Mouse (Mus musculus) neural tube, embryonic 12.5 days (tissue): ENCODE measurements around the gene Efl1. TPM values are rescaled to one million over a fixed set of nuclear protein-coding genes. Genes with fewer than 3 reads are reported as not detected.
A peak's percentile ranks its signal among the peaks of the same experiment; 100 is the strongest.
"Not testable (repeated sequence)": the region's sequence is repeated elsewhere in the genome, so short reads cannot be mapped to it uniquely, and the experiment has no call there.

Experiments
- ATAC-seq: fragments of 200-750 bp; cut with Nextera tagmentation; 2 replicates; pipeline ENCODE4 v1.8.0; 2017; ENCODE audit warnings: low read depth, mild to moderate bottlenecking, moderate TSS enrichment, moderate library complexity; ENCODE audit not compliant: low FRiP score
- H3K27ac ChIP-seq: fragments of 300-500 bp; sonication (generic); 2 replicates; pipeline ENCODE4 v1.5.1; 2016
- H3K27me3 ChIP-seq: fragments of 300-500 bp; sonication (generic); replicated peaks from 2 replicates; pipeline ENCODE4 v1.6.1; 2016; ENCODE audit warnings: mild to moderate bottlenecking
- H3K36me3 ChIP-seq: fragments of 300-500 bp; sonication (generic); 2 replicates; pipeline ENCODE4 v1.6.1; 2016; ENCODE audit warnings: mild to moderate bottlenecking
- H3K4me1 ChIP-seq: fragments of 300-500 bp; sonication (generic); 2 replicates; pipeline ENCODE4 v1.6.1; 2016
- H3K4me2 ChIP-seq: fragments of 300-500 bp; sonication (generic); replicated peaks from 2 replicates; pipeline ENCODE4 v1.6.1; 2016; ENCODE audit warnings: mild to moderate bottlenecking
- H3K4me3 ChIP-seq: fragments of 300-500 bp; sonication (generic); 2 replicates; pipeline ENCODE4 v1.5.1; 2016
- H3K9ac ChIP-seq: fragments of 300-500 bp; sonication (generic); 2 replicates; pipeline ENCODE4 v1.6.1; 2016; ENCODE audit warnings: mild to moderate bottlenecking
- H3K9me3 ChIP-seq: fragments of 300-500 bp; sonication (generic); 2 replicates; pipeline ENCODE4 v1.6.1; 2016; ENCODE audit warnings: mild to moderate bottlenecking
- WGBS: fragments of 180-500 bp; shearing (Covaris S2); methylation state at CpG from one replicate; pipeline ENCODE4 v1.1.7; 2016; 5-methylcytosine and 5-hydroxymethylcytosine counted together
- polyA plus RNA-seq: library from polyadenylated mRNA; unstranded; fragments of >200 nt; fragmentation: Nextera tagmentation; extraction: Ambion mirVana; gene quantifications from 2 replicates; pipeline ENCODE4 v1.2.1, GENCODE M21; 2016

Efl1 gene
- polyA plus RNA-seq, 1 experiment from 2014 or later, result 19.0 TPM

DNA sequence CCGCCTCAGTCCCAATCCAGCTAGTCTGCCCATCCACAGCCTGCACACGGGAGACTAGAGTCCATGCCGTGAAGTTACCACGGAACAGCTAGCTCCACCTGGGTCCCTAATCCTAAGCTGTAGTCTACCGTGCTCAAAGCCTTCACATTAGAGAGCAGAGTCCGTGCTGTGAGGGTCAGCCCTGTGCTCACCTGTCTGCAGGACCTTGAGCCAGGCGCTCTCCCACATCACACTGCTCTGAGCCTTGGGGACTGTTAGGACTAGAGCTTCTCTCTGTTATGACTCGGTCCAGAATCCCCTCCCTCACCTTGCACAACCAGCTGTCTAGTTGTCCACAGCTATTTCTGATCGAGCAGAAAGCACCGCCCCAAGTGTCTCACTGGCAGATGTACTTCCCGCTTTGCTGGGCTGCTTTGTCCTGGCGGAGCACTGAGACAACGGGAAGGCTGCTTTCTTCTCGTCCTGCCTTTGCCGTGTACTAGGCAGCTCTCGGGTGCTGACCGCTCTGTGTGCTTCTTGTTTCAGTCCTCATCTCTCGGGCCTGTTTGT lies 95.8 kb downstream of the Efl1 start:
- WGBS, result 85% methylated on average over 18 of the region's 18 CpGs
- Histone ChIP-seq H3K9me3 (no peaks in the 10 kb centered on the region), H3K27me3 (no peaks in the 10 kb centered on the region), H3K9ac (no peak overlapping the region), H3K4me2 (no peak overlapping the region), H3K4me3 (no peak overlapping the region), H3K36me3 (no peaks in the 10 kb centered on the region), H3K4me1 (peaks cover 6% of the 10 kb centered on the region), H3K27ac (no peak overlapping the region)
- ATAC-seq, result no peak

DNA sequence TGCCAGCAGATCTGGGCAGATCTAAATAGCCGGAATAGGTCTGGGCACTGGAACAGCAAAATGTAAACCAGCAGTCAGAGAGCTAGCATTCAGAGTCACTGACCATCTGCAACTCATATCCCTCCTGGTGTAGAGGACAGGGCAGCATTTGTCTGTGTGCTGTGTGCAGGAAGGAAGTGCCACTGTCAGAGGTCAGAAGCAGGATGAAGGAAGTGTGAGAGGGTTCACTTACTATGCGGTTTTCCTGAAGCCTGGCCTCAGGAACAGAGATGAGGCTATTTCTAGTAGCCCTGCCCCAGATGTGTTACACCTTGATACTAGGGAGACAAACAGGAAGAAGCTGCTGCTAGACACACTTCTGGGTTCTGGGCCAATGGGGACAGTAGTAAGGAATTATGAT lies 100.4 kb downstream of the Efl1 start:
- ATAC-seq, result no peak
- no peak overlapping the region for H3K27ac ChIP-seq
- no peak overlapping the region for H3K4me3 ChIP-seq
- H3K36me3 ChIP-seq, result 0 out of 2 replicates have a peak, but pooled peaks cover 6% of the 10 kb centered on the region
- H3K9ac ChIP-seq, result no peak overlapping the region
- no peak overlapping the region for H3K4me2 ChIP-seq
- 71% methylated on average over 2 of the region's 2 CpGs for WGBS
- 0 out of 2 replicates have a peak, but pooled peaks cover 3% of the 10 kb centered on the region for H3K4me1 ChIP-seq
- H3K9me3 ChIP-seq, result no peaks in the 10 kb centered on the region
- no peaks in the 10 kb centered on the region for H3K27me3 ChIP-seq

DNA sequence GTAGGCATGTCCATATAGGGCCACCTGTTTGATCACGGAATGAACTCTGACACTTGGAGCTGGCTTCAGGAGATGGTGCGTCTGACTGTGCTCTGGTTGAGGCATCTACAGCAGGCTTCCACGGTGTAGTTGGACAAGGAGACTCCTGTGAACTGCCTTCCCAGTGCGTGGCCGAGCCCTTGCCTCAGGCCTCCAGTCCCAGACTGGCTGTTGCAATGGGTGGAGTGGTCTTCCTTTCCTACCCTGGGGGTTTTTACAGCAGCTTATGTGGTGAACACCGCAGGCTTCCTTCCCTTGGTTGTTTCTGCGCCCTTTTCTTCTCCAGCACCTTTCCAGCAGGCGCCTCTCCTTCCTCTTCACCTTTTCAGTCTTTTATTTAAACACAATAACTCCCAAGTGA lies 100.8 kb downstream of the Efl1 start:
- no peak overlapping the region for H3K9ac ChIP-seq
- H3K4me1 ChIP-seq, result 0 out of 2 replicates have a peak, but pooled peaks cover 3% of the 10 kb centered on the region
- H3K4me2 ChIP-seq, result no peak overlapping the region
- H3K36me3 ChIP-seq, result 0 out of 2 replicates have a peak, but pooled peaks cover 6% of the 10 kb centered on the region
- no peak overlapping the region for H3K4me3 ChIP-seq
- ATAC-seq, result no peak
- no peak overlapping the region for H3K27ac ChIP-seq
- WGBS, result 89% methylated on average over 8 of the region's 8 CpGs
- H3K9me3 ChIP-seq, result no peaks in the 10 kb centered on the region
- H3K27me3 ChIP-seq, result no peaks in the 10 kb centered on the region

DNA sequence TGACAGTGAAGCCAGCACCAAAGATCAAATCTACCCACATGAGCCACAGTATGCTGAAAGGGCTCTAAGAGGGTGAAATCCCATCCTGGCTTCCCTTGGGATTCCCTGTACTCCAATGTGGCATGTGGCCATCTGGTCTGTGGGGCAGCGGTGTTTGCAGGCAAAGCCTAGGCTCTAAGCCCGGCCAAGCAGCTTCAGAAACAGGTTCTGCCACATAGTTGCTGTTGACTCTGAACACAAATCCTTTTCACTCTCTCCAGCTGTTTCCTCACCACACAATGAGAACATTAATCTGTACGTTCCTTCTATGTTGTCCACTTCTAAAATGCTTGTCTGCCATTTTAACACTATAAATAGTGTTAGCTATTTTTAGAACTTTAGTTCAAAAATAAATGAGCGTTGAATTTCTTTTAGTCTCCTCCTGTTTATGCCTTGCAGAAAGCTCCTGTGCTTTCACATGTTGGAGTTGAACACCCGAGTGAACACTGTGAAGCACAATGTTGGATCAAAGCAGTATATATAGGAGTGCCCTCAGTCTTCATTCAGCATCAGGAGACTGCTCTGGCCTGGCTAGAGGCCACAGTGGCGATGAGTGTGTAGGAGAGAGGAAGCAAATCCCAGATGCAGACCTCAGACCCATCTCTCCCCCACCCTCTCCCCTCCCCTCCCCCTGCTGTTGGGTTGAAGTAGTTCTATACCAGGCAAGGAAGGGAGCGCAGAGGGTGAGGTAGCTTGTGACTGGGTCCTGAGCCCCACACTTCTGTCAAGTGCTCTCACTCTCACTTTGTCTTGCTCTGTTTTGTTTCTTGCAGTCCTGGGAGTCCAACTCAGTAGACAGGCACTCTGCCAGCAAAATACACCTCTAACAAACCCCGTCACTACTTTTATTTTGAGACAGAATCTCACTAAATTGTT lies 104.0 kb downstream of the Efl1 start:
- H3K4me1 ChIP-seq, result no peaks in the 10 kb centered on the region
- WGBS, result 77% methylated on average over 8 of the region's 8 CpGs
- no peaks in the 10 kb centered on the region for H3K9me3 ChIP-seq
- no peak overlapping the region for H3K27ac ChIP-seq
- H3K4me3 ChIP-seq, result no peak overlapping the region
- no peak overlapping the region for H3K4me2 ChIP-seq
- no peak for ATAC-seq
- H3K27me3 ChIP-seq, result no peaks in the 10 kb centered on the region
- no peak overlapping the region for H3K9ac ChIP-seq
- peaks cover 13% of the 10 kb centered on the region for H3K36me3 ChIP-seq

DNA sequence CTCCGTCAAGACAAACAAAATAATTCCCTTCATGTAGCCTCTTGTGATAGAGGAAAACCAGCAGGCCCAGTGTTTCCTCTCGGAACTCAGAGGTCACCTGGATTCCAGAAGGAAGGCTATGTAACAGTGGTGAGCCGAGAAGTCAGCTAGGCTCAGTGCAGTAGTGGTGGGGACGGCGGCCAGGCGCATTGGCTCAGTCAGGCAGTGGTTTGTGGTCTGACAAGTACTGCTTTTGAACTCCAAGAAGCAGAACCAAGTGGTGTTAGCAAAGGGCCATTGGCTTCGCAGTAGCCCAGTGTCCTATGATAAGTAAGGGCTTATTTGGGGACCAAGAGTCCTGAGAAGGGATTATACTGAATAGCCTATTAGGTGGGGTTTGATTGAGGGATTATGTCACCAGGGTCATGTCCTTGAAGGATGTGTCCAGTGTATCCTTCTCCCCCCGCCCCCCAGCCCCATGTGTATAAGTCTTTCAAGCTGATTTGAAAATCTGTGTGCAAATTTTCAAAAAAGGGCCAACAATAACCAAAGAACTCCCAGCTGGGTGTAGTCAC lies 107.3 kb downstream of the Efl1 start:
- no peak for ATAC-seq

DNA sequence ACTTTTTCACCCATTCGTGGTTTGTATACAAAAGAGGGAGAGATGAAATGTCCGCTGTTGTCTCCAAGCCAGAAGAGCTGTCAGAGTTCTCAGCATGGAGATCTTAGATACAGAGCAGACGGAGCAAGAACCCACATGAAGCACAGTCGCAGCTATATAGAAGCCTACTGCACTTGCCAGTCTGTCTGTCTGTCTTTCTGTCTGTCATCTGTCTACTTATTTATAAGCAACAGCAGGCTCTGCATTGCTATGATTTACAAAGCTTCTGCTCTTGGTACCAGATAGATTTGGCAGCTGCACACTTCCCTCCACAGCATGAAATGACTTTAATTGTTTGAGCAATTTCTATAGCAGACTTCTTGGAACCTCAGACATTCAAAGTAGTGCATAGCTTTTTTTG lies 110.1 kb downstream of the Efl1 start:
- H3K4me3 ChIP-seq, result no peak overlapping the region
- 94% methylated on average over 4 of the region's 4 CpGs for WGBS
- H3K9ac ChIP-seq, result no peak overlapping the region
- no peak overlapping the region for H3K4me2 ChIP-seq
- H3K9me3 ChIP-seq, result no peaks in the 10 kb centered on the region
- peaks cover 17% of the 10 kb centered on the region for H3K36me3 ChIP-seq
- H3K27ac ChIP-seq, result no peak overlapping the region
- no peak for ATAC-seq
- no peaks in the 10 kb centered on the region for H3K4me1 ChIP-seq
- H3K27me3 ChIP-seq, result no peaks in the 10 kb centered on the region

More for the DNA sequence above, 107.3 kb downstream of the Efl1 start:
- H3K4me2 ChIP-seq, result no peak overlapping the region
- H3K27ac ChIP-seq, result no peak overlapping the region
- 88% methylated on average over 8 of the region's 8 CpGs for WGBS
- no peaks in the 10 kb centered on the region for H3K4me1 ChIP-seq
- peaks cover 11% of the 10 kb centered on the region for H3K36me3 ChIP-seq
- no peaks in the 10 kb centered on the region for H3K9me3 ChIP-seq
- H3K9ac ChIP-seq, result no peak overlapping the region
- no peak overlapping the region for H3K4me3 ChIP-seq
- no peaks in the 10 kb centered on the region for H3K27me3 ChIP-seq

DNA sequence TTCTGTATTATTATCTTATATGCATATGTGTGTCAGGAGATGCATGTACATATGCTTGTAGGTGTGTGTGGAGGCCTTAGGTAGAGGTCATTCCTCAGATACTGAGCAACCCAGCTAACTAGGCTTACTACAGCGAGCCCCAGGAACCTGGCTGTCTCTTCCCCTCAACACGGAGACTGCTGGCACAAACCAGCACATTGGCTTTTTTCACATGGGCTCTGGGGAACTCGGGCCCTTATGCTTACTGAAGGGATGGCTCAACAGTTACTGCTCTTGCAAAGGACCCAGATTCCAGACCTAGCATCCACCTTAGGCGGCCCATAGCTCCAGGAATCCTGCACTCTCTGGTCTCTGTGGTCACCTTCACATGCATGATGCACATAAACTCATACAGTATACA lies 110.7 kb downstream of the Efl1 start:
- no peak overlapping the region for H3K4me2 ChIP-seq
- ATAC-seq, result no peak
- WGBS, result 90% methylated on average over 4 of the region's 4 CpGs

DNA sequence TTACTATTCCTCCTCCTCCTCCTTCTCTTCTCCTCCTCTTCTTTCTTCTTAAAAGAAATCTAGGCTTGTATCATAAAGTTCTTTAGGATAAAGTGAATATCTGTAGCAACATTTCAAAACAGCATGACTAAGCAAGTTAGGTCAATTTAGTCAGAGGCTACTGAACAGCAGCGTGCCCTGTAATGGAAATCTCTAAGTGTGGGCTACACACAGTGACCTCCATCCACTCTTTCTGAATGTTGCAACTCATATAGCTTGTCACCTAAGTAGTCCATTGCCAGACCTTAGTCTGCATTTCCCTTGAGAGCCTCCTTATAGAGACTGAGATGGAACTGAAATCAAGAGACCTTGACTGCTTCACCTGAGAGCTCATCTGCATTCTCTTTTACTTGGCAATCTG lies 116.5 kb downstream of the Efl1 start:
- Histone ChIP-seq H3K4me3 (no peak overlapping the region), H3K9ac (no peak overlapping the region), H3K9me3 (no peaks in the 10 kb centered on the region), H3K36me3 (peaks cover 15% of the 10 kb centered on the region), H3K4me2 (no peak overlapping the region), H3K27ac (no peak overlapping the region), H3K27me3 (no peaks in the 10 kb centered on the region), H3K4me1 (peaks cover 4% of the 10 kb centered on the region)
- WGBS, result 96% methylated on average over 1 of the region's 1 CpGs
- ATAC-seq, result no peak

More for the DNA sequence above, 110.7 kb downstream of the Efl1 start:
- no peak overlapping the region for H3K9ac ChIP-seq
- no peaks in the 10 kb centered on the region for H3K27me3 ChIP-seq
- H3K4me3 ChIP-seq, result no peak overlapping the region
- peaks cover 17% of the 10 kb centered on the region for H3K36me3 ChIP-seq
- H3K9me3 ChIP-seq, result no peaks in the 10 kb centered on the region
- H3K4me1 ChIP-seq, result no peaks in the 10 kb centered on the region
- no peak overlapping the region for H3K27ac ChIP-seq

DNA sequence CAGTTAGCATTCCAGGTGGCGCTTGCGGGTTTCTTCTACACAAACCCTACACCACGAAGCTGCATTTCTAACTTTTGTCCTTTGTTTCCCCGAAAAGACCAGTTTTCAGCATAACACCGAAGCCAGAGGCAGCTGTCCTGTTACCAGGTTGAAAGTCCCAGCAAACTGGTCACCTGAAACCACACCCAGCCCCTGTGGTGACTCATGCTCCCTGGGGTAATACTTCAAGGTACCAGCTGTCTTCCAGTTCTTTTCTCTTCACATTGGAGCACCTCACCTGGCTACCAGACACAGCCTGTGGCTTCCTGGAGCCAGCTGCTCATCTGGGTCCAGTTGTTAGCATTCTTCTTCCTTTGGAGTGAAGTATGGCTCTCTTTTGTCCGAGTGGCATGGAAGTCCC lies 118.2 kb downstream of the Efl1 start:
- ATAC-seq, result no peak
- Histone ChIP-seq H3K9me3 (no peaks in the 10 kb centered on the region), H3K4me2 (no peak overlapping the region), H3K36me3 (peaks cover 15% of the 10 kb centered on the region), H3K27ac (no peak overlapping the region), H3K27me3 (no peaks in the 10 kb centered on the region), H3K4me1 (peaks cover 12% of the 10 kb centered on the region), H3K4me3 (no peak overlapping the region), H3K9ac (no peak overlapping the region)
- 80% methylated on average over 6 of the region's 6 CpGs for WGBS

DNA sequence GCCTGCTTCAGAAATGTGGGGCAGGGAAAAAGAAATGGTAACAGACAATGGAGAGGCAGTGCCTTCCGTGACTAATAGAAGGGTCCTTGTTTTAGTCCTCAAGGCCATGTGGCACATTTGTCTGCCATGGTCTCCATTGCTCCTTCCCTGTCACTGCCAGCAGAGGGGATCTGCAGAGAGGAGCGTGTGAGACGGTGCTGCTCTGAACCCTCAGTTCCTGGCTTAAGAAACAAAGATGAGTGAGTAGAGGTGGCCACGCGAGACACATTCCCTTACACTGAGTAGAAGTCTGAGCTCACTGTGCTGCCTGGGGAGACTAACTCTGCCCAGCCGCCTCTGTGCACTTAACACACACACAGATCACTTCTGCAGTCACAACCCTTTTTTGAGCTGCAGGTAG lies 121.8 kb downstream of the Efl1 start:
- Histone ChIP-seq H3K27me3 (no peaks in the 10 kb centered on the region), H3K27ac (no peak overlapping the region), H3K4me1 (peaks cover 24% of the 10 kb centered on the region), H3K4me3 (no peak overlapping the region), H3K9me3 (no peaks in the 10 kb centered on the region), H3K9ac (no peak overlapping the region), H3K36me3 (peaks cover 5% of the 10 kb centered on the region; the same call in 1 of the 2 replicates), H3K4me2 (no peak overlapping the region)
- WGBS, result 46% methylated on average over 6 of the region's 6 CpGs
- ATAC-seq, result no peak

DNA sequence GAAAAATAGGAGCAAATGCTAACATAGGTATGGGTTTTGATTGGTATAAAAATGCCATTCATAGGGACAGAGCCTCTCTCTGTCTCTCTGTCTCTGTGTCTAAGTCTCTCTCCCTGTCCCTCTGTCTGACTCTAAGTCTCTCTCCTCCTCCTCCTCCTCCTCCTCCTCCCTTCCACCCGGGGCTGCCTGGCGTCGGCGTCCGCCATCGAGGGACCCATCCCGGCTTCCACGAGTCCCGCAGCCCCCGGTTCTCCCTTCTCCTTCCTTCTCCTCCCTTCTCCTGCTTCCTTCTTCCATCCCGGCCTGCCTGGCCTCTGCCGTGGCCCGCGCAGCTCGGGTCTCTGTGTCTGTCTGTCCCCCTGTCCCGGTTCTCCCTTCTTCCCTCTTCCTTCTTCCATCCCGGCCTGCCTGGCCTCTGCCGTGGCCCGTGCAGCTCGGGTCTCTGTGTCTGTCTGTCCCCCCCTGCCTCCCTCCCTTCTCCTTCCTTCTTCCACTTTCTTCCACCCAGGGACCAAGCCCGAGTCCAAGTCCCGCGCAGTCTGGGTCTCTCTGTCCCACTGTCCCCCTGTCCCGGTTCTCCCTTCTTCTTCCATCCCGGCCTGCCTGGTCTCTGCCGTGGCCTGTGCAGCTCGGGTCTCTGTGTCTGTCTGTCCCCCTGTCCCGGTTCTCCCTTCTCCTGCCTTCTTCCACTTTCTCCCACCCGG lies 122.7 kb downstream of the Efl1 start:
- not testable (repeated sequence) for H3K9me3 ChIP-seq, H3K27me3 ChIP-seq, H3K4me3 ChIP-seq, H3K9ac ChIP-seq, H3K36me3 ChIP-seq, H3K4me2 ChIP-seq, H3K27ac ChIP-seq
- ATAC-seq, result peak; percentile 99
- 81% methylated on average over 29 of the region's 29 CpGs for WGBS
- peaks cover 24% of the 10 kb centered on the region for H3K4me1 ChIP-seq

DNA sequence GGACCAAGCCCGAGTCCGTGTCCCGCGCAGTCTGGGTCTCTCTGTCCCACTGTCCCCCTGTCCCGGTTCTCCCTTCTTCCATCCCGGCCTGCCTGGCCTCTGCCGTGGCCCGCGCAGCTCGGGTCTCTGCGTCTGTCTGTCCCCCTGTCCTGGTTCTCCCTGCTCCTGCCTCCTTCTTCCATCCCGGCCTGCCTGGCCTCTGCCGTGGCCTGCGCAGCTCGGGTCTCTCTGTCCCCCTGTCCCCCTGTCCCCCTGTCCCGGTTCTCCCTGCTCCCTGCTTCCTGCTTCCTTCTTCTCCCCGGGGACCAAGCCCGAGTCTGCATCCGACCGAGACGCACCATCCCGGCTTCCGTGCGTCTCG lies 123.2 kb downstream of the Efl1 start:
- not testable (repeated sequence) for H3K36me3 ChIP-seq, H3K27me3 ChIP-seq, H3K27ac ChIP-seq, H3K9ac ChIP-seq, ATAC-seq, H3K4me3 ChIP-seq, H3K4me2 ChIP-seq, H3K9me3 ChIP-seq
- H3K4me1 ChIP-seq, result peaks cover 24% of the 10 kb centered on the region
- WGBS, result 90% methylated on average over 25 of the region's 25 CpGs
